Mouse (Mus musculus) heart, postnatal 0 days (tissue): ENCODE data around the gene Gabrr2. TPM values are rescaled to one million over a fixed set of nuclear protein-coding genes. Genes with fewer than 3 reads are reported as not detected.

ENCODE experiments used
- ATAC-seq: fragments of 200-750 bp; cut with Nextera tagmentation; 2 replicates; pipeline ENCODE4 v1.8.0; 2017; ENCODE audit warnings: low read depth, moderate number of reproducible peaks, moderate library complexity; ENCODE audit not compliant: insufficient read depth
- DNase-seq: peaks from one replicate; pipeline ENCODE4 v3.0.0-alpha.2; 2016; ENCODE audit warnings: low spot score
- H3K27ac ChIP-seq: fragments of 300-500 bp; sonication (generic); 2 replicates; pipeline ENCODE4 v1.5.1; 2014; ENCODE audit warnings: low read depth, mild to moderate bottlenecking
- H3K27me3 ChIP-seq: fragments of 300-500 bp; sonication (generic); 2 replicates; pipeline ENCODE4 v1.6.1; 2014; ENCODE audit warnings: low read length, mixed read lengths; ENCODE audit not compliant: control insufficient read depth, insufficient read depth
- H3K36me3 ChIP-seq: fragments of 300-500 bp; sonication (generic); replicated peaks from 2 replicates; pipeline ENCODE4 v1.6.1; 2014; ENCODE audit warnings: low read length, mixed read lengths; ENCODE audit not compliant: control insufficient read depth, insufficient read depth
- H3K4me1 ChIP-seq: fragments of 300-500 bp; sonication (generic); 2 replicates; pipeline ENCODE4 v1.6.1; 2014; ENCODE audit warnings: antibody characterized with exemption; ENCODE audit not compliant: control insufficient read depth, insufficient read depth
- H3K4me2 ChIP-seq: fragments of 300-500 bp; sonication (generic); 2 replicates; pipeline ENCODE4 v1.6.1; 2014; ENCODE audit warnings: low read depth, mild to moderate bottlenecking, low read length, moderate library complexity
- H3K4me3 ChIP-seq: fragments of 300-500 bp; sonication (generic); 2 replicates; pipeline ENCODE4 v1.5.1; 2014; ENCODE audit warnings: low read depth, low read length
- H3K9ac ChIP-seq: fragments of 300-500 bp; sonication (generic); replicated peaks from 2 replicates; pipeline ENCODE4 v1.6.1; 2014; ENCODE audit warnings: low read depth, low read length, mixed read lengths
- H3K9me3 ChIP-seq: fragments of 300-500 bp; sonication (generic); replicated peaks from 2 replicates; pipeline ENCODE4 v1.6.1; 2016; ENCODE audit warnings: low read length; ENCODE audit not compliant: control insufficient read depth
- CTCF ChIP-seq: IDR thresholded peaks from 2 replicates; pipeline ENCODE4 v1.5.1; 2016; ENCODE audit warnings: antibody characterized with exemption, control low read depth, low read depth
- EP300 ChIP-seq: IDR thresholded peaks from 2 replicates; pipeline ENCODE4 v1.6.1; 2016; ENCODE audit warnings: antibody characterized with exemption, low read depth
- WGBS: fragments of 180-500 bp; shearing (Covaris S2); extraction: QIAGEN DNeasy Blood & Tissue Kit; methylation state at CpG from one replicate; pipeline ENCODE4 v1.1.7; 2014; 5-methylcytosine and 5-hydroxymethylcytosine counted together
- polyA plus RNA-seq: library from polyadenylated mRNA; unstranded; fragments of >200 nt; fragmentation: Nextera tagmentation; extraction: Ambion mirVana; gene quantifications from 2 replicates; pipeline ENCODE4 v1.2.1, GENCODE M21; 2015
- total RNA-seq: library from RNA; depleted of rRNA; stranded (reverse); fragments of >200 nt; gene quantifications from 2 replicates; pipeline ENCODE4 v1.2.3, GENCODE M21; 2014; ENCODE audit warnings: low replicate concordance

Gabrr2 gene
- total and polyA plus RNA-seq, 2 experiments from 2014 or later, result not detected

DNA sequence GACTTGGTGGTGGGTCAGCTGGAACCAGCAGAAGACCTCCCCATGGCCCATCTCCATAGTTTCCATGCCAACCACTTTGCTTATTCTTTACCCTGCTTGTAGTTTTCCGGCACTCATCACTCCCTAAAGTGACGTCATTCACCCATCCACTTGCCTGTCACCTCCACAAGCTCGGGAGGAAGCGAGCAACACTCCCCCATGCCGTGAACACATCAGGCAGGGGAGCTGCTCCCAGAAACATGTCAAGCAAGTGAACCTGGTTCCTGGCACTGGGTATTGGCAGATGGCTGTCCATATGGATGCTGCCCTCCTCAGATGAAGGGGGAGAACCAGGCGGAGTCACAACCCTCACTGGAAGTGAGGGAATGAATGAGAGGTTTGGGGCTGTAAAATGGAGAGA, 6.1 kb downstream of the Gabrr2 start:
- H3K27me3 ChIP-seq, result no peaks in the 10 kb centered on the region
- no peak overlapping the region for H3K9ac ChIP-seq
- WGBS, result 50% methylated on average over 6 of the region's 6 CpGs
- no peak overlapping the region for H3K4me2 ChIP-seq
- 0 out of 2 replicates have a peak, but pooled peaks cover 11% of the 10 kb centered on the region for H3K4me1 ChIP-seq
- H3K4me3 ChIP-seq, result no peak overlapping the region
- TF ChIP-seq CTCF (no peak), EP300 (no peak)
- DNase-seq (no peak), ATAC-seq (no peak)
- H3K36me3 ChIP-seq, result no peaks in the 10 kb centered on the region
- no peak overlapping the region for H3K27ac ChIP-seq
- no peaks in the 10 kb centered on the region for H3K9me3 ChIP-seq

DNA sequence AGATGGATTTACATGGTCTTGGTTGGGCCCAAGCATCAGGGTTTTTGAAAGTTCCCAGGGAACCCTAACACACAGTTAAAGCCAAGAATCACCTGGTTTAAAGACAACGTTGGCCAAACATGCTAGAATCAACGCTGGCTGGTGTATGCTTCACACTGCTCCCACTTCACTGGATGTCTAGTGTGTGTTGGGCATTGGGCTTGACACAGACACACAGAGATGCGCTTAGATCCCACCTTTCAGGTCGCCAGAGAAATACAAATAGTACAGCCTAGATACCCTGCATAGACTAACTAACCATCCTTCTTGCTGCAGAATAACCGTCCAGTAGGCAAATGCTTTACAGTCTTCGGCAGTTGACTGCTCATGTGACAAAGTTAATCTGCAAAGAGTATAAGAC, 7.5 kb downstream of the Gabrr2 start:
- no peaks in the 10 kb centered on the region for H3K27me3 ChIP-seq
- DNase-seq (no peak), ATAC-seq (no peak)
- no peaks in the 10 kb centered on the region for H3K36me3 ChIP-seq
- 0 out of 2 replicates have a peak, but pooled peaks cover 11% of the 10 kb centered on the region for H3K4me1 ChIP-seq
- no peak overlapping the region for H3K9ac ChIP-seq
- TF ChIP-seq CTCF (no peak), EP300 (no peak)
- H3K27ac ChIP-seq, result no peak overlapping the region
- 86% methylated on average over 6 of the region's 6 CpGs for WGBS
- H3K4me2 ChIP-seq, result no peak overlapping the region
- no peaks in the 10 kb centered on the region for H3K9me3 ChIP-seq
- H3K4me3 ChIP-seq, result no peak overlapping the region

DNA sequence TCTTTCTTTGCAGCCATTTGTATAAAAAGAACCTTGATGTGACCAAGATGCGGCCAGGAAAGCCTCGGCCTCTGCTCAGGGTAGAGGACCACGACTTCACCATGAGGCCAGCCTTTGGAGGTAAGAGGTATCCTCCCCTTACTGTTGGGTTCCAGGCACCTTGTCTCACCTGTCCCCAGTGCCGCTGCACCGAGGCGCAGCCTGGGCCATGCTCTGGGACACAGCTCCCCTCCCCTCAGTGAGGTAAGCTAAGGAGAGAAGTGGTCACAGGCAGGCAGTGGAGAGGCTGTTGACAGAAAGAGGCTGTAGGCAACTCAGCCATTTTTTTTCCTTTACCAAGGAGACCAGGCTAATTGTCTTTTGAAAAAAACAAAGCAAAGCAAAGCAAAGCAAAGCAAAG, 8.5 kb downstream of the Gabrr2 start:
- WGBS, result 74% methylated on average over 6 of the region's 6 CpGs
- DNase-seq (no peak), ATAC-seq (no peak)
- Histone ChIP-seq H3K4me3 (no peak overlapping the region), H3K27ac (no peak overlapping the region), H3K4me1 (0 out of 2 replicates have a peak, but pooled peaks cover 5% of the 10 kb centered on the region), H3K27me3 (no peaks in the 10 kb centered on the region), H3K4me2 (no peak overlapping the region), H3K9ac (no peak overlapping the region), H3K9me3 (no peaks in the 10 kb centered on the region), H3K36me3 (no peaks in the 10 kb centered on the region)
- no peak for TF ChIP-seq EP300
- TF ChIP-seq CTCF, result no peak

DNA sequence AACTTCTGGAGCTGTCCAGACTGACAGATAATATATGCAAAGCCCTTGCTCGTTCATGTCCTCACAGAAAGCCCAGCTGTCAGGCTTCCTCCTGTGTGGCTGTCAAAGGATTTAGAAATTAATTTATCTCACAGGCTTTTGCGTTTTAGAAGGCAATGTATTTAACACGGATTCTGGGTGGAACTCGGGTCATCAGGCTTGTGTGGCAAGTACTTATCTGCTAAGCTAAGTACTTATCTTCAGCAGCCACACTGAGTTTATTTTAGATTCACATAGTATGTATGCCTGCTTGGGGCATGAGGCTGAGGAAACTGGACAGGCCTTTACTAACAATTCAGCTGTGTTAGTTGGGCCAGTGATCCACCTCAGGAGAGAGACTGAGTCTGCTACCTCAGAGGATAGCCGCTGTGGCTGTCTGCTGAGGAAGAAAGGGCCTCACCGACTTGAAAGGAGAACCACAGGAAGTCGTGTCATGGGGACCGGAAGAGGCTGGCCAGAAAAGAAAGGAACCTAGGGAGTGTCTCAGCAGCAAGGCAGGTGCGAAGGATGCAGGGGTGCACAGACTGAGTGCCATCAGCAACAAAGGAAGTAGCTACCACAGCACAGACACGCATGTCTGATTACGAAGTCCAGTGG, 9.8 kb downstream of the Gabrr2 start:
- Histone ChIP-seq H3K4me2 (no peak overlapping the region), H3K4me3 (no peak overlapping the region), H3K27me3 (no peaks in the 10 kb centered on the region), H3K4me1 (no peaks in the 10 kb centered on the region), H3K9ac (no peak overlapping the region), H3K36me3 (no peaks in the 10 kb centered on the region), H3K9me3 (no peaks in the 10 kb centered on the region), H3K27ac (no peak overlapping the region)
- DNase-seq, result no peak
- TF ChIP-seq CTCF (no peak), EP300 (no peak)
- WGBS, result 42% methylated on average over 11 of the region's 11 CpGs
- no peak for ATAC-seq

DNA sequence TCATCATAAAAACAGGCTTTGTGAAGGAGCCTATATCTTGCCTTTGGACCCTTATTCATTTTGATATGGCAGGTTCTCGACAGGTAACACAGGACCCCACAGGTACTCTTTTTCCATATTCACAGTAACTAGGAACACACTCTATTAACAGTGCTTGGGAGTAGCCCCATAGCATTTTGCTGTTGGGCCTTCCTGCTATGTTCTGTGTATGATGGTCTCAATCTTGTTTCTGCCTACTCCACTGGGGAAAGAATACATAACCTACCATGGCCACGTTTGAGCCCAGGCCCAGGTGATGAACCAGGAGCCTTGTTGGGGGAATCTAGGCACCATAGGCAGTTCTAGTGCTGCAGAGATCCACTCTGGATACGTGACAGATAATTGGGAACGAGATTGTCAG, 11.6 kb downstream of the Gabrr2 start:
- no peak overlapping the region for H3K27ac ChIP-seq
- no peaks in the 10 kb centered on the region for H3K4me1 ChIP-seq
- no peaks in the 10 kb centered on the region for H3K9me3 ChIP-seq
- DNase-seq, result no peak
- no peak overlapping the region for H3K4me2 ChIP-seq
- no peaks in the 10 kb centered on the region for H3K36me3 ChIP-seq
- no peak overlapping the region for H3K4me3 ChIP-seq
- WGBS, result 76% methylated on average over 4 of the region's 4 CpGs
- no peak for ATAC-seq
- no peaks in the 10 kb centered on the region for H3K27me3 ChIP-seq
- no peak overlapping the region for H3K9ac ChIP-seq
- TF ChIP-seq EP300 (no peak), CTCF (no peak)

DNA sequence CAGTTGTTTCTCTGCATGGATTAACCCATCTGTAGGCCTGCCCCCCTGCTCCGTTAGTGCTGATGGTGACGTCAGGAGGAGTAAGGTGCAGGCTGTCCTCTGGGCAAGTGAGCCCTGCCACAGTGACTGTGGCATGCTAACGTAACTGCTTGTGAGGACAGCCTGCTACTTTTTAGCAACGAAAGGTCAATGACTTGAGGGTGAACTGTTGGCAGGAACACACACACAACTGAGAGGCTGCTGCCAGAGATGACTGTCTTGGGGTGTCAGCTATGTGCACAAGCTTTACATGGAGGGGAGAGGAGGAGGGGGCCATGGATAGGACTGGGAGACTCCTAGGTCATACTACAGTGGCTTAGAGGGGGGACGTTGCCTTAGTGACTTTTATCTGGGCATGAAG, 12.1 kb downstream of the Gabrr2 start:
- Histone ChIP-seq H3K36me3 (no peaks in the 10 kb centered on the region), H3K27ac (no peak overlapping the region), H3K4me2 (no peak overlapping the region), H3K9ac (no peak overlapping the region), H3K4me3 (no peak overlapping the region), H3K27me3 (no peaks in the 10 kb centered on the region), H3K9me3 (no peaks in the 10 kb centered on the region), H3K4me1 (no peaks in the 10 kb centered on the region)
- TF ChIP-seq EP300 (no peak), CTCF (no peak)
- DNase-seq, result no peak
- 56% methylated on average over 5 of the region's 5 CpGs for WGBS
- ATAC-seq, result no peak
